Mouse (Mus musculus) heart, embryonic 13.5 days (tissue): ENCODE data around the gene Iqch. TPM values are rescaled to one million over a fixed set of nuclear protein-coding genes. Genes with fewer than 3 reads are reported as not detected.

Experiments used
- ATAC-seq: fragments of 200-750 bp; cut with Nextera tagmentation; 2 replicates; pipeline ENCODE4 v1.8.0; 2017; ENCODE audit warnings: moderate TSS enrichment; ENCODE audit not compliant: insufficient number of reproducible peaks, low FRiP score, low TSS enrichment; ENCODE audit errors: extremely low read depth
- H3K27ac ChIP-seq: fragments of 300-500 bp; sonication (generic); replicated peaks from 2 replicates; pipeline ENCODE4 v1.5.1; 2015; ENCODE audit warnings: moderate library complexity, mild to moderate bottlenecking, inconsistent platforms
- H3K27me3 ChIP-seq: fragments of 300-500 bp; sonication (generic); replicated peaks from 2 replicates; pipeline ENCODE4 v1.6.1; 2015; ENCODE audit warnings: mild to moderate bottlenecking, inconsistent platforms
- H3K36me3 ChIP-seq: fragments of 300-500 bp; sonication (generic); 2 replicates; pipeline ENCODE4 v1.6.1; 2015; ENCODE audit warnings: mild to moderate bottlenecking, inconsistent platforms
- H3K4me1 ChIP-seq: fragments of 300-500 bp; sonication (generic); 2 replicates; pipeline ENCODE4 v1.6.1; 2015; ENCODE audit warnings: inconsistent platforms
- H3K4me2 ChIP-seq: fragments of 300-500 bp; sonication (generic); 2 replicates; pipeline ENCODE4 v1.6.1; 2015; ENCODE audit warnings: inconsistent platforms, mild to moderate bottlenecking, moderate library complexity
- H3K4me3 ChIP-seq: fragments of 300-500 bp; sonication (generic); 2 replicates; pipeline ENCODE4 v1.5.1; 2015; ENCODE audit warnings: moderate library complexity, mild to moderate bottlenecking, inconsistent platforms
- H3K9ac ChIP-seq: fragments of 300-500 bp; sonication (generic); 2 replicates; pipeline ENCODE4 v1.6.1; 2015; ENCODE audit warnings: inconsistent platforms, mild to moderate bottlenecking, moderate library complexity
- H3K9me3 ChIP-seq: fragments of 300-500 bp; sonication (generic); 2 replicates; pipeline ENCODE4 v1.6.1; 2016; ENCODE audit warnings: inconsistent platforms
- WGBS: fragments of 180-500 bp; shearing (Covaris S2); methylation state at CpG from one replicate; pipeline ENCODE4 v1.1.7; 2015; ENCODE audit warnings: mixed read lengths; 5-methylcytosine and 5-hydroxymethylcytosine counted together
- polyA plus RNA-seq: library from polyadenylated mRNA; unstranded; fragments of >200 nt; fragmentation: Nextera tagmentation; extraction: Ambion mirVana; gene quantifications from 2 replicates; pipeline ENCODE4 v1.2.1, GENCODE M21; 2015

Iqch gene
- polyA plus RNA-seq, 1 experiment from 2014 or later: not detected

GRCm38 (mm10) chr9:63523937-63524253 lies 78.4 kb downstream of the Iqch start:
- Histone ChIP-seq H3K27ac (no peak overlapping the region), H3K27me3 (no peaks in the 10 kb centered on the region), H3K9ac (no peak overlapping the region), H3K4me3 (no peak overlapping the region), H3K4me1 (peaks cover 6% of the 10 kb centered on the region; the same call in 1 of the 2 replicates), H3K4me2 (no peak overlapping the region), H3K36me3 (no peaks in the 10 kb centered on the region), H3K9me3 (no peaks in the 10 kb centered on the region)
- 85% methylated on average over 2 of the region's 2 CpGs for WGBS
- no peak for ATAC-seq

- H3K9me3 ChIP-seq: no peaks in the 10 kb centered on the region
- no peaks in the 10 kb centered on the region for H3K36me3 ChIP-seq
- H3K4me1 ChIP-seq: peaks cover 6% of the 10 kb centered on the region; the same call in 1 of the 2 replicates
- H3K4me3 ChIP-seq: no peak overlapping the region
- no peak overlapping the region for H3K9ac ChIP-seq
- H3K27ac ChIP-seq: no peak overlapping the region
- 89% methylated on average over 14 of the region's 14 CpGs for WGBS
- ATAC-seq: no peak
- H3K4me2 ChIP-seq: no peak overlapping the region
- H3K27me3 ChIP-seq: no peaks in the 10 kb centered on the region
These were observed 78.9 kb downstream of the Iqch start for GRCm38 (mm10) chr9:63523251-63523936.

GRCm38 (mm10) chr9:63512851-63513250 lies 89.4 kb downstream of the Iqch start:
- Histone ChIP-seq H3K9ac (no peak overlapping the region), H3K4me1 (no peaks in the 10 kb centered on the region), H3K4me2 (no peak overlapping the region), H3K4me3 (no peak overlapping the region), H3K9me3 (no peaks in the 10 kb centered on the region), H3K27ac (no peak overlapping the region), H3K36me3 (no peaks in the 10 kb centered on the region), H3K27me3 (0 out of 2 replicates have a peak, but pooled peaks cover 3% of the 10 kb centered on the region)
- no peak for ATAC-seq
- WGBS: 69% methylated on average over 5 of the region's 5 CpGs

- no peak overlapping the region for H3K4me3 ChIP-seq
- no peak overlapping the region for H3K9ac ChIP-seq
- H3K4me2 ChIP-seq: no peak overlapping the region
- peaks cover 3% of the 10 kb centered on the region; the same call in 1 of the 2 replicates for H3K27me3 ChIP-seq
- H3K9me3 ChIP-seq: no peaks in the 10 kb centered on the region
- H3K27ac ChIP-seq: no peak overlapping the region
- no peak for ATAC-seq
- H3K4me1 ChIP-seq: no peaks in the 10 kb centered on the region
- no peaks in the 10 kb centered on the region for H3K36me3 ChIP-seq
- 75% methylated on average over 4 of the region's 4 CpGs for WGBS
These were observed 91.3 kb downstream of the Iqch start for GRCm38 (mm10) chr9:63511034-63511433.

GRCm38 (mm10) chr9:63507110-63507509 lies 95.2 kb downstream of the Iqch start:
- Histone ChIP-seq H3K27ac (no peak overlapping the region), H3K4me1 (no peaks in the 10 kb centered on the region), H3K4me2 (no peak overlapping the region), H3K36me3 (no peaks in the 10 kb centered on the region), H3K9ac (no peak overlapping the region), H3K4me3 (no peak overlapping the region), H3K27me3 (peaks cover 3% of the 10 kb centered on the region; the same call in 1 of the 2 replicates), H3K9me3 (no peaks in the 10 kb centered on the region)
- no peak for ATAC-seq
- whole genome bisulfite sequencing: 61% methylated on average over 8 of the region's 8 CpGs

GRCm38 (mm10) chr9:63503890-63504289 lies 98.4 kb downstream of the Iqch start:
- H3K27ac ChIP-seq: no peak overlapping the region
- no peak overlapping the region for H3K9ac ChIP-seq
- no peaks in the 10 kb centered on the region for H3K36me3 ChIP-seq
- no peak overlapping the region for H3K4me2 ChIP-seq
- H3K9me3 ChIP-seq: no peaks in the 10 kb centered on the region
- 65% methylated on average over 2 of the region's 2 CpGs for WGBS
- no peak overlapping the region for H3K4me3 ChIP-seq
- ATAC-seq: no peak
- no peaks in the 10 kb centered on the region for H3K4me1 ChIP-seq
- no peaks in the 10 kb centered on the region; the same call in 1 of the 2 replicates for H3K27me3 ChIP-seq

- Histone ChIP-seq H3K4me3 (no peak overlapping the region), H3K4me1 (no peaks in the 10 kb centered on the region), H3K9ac (no peak overlapping the region), H3K36me3 (no peaks in the 10 kb centered on the region), H3K9me3 (no peaks in the 10 kb centered on the region), H3K27ac (no peak overlapping the region), H3K27me3 (no peaks in the 10 kb centered on the region; the same call in 1 of the 2 replicates), H3K4me2 (no peak overlapping the region)
- WGBS: 87% methylated on average over 1 of the region's 1 CpGs
- ATAC-seq: no peak
These were observed 100.8 kb downstream of the Iqch start for GRCm38 (mm10) chr9:63501516-63501915.

GRCm38 (mm10) chr9:63499912-63500311 lies 102.4 kb downstream of the Iqch start:
- Histone ChIP-seq H3K9me3 (no peaks in the 10 kb centered on the region), H3K36me3 (no peaks in the 10 kb centered on the region), H3K4me1 (no peaks in the 10 kb centered on the region), H3K27ac (no peak overlapping the region), H3K4me3 (no peak overlapping the region), H3K4me2 (no peak overlapping the region), H3K27me3 (no peaks in the 10 kb centered on the region), H3K9ac (no peak overlapping the region)
- WGBS: 76% methylated on average over 8 of the region's 8 CpGs
- ATAC-seq: no peak

- ATAC-seq: no peak
- Histone ChIP-seq H3K27ac (no peak overlapping the region), H3K4me1 (peaks cover 5% of the 10 kb centered on the region), H3K36me3 (no peaks in the 10 kb centered on the region), H3K4me3 (no peak overlapping the region), H3K4me2 (no peak overlapping the region), H3K9me3 (no peaks in the 10 kb centered on the region), H3K27me3 (no peaks in the 10 kb centered on the region), H3K9ac (no peak overlapping the region)
- 70% methylated on average over 2 of the region's 2 CpGs for WGBS
These were observed 106.5 kb downstream of the Iqch start for GRCm38 (mm10) chr9:63495786-63496185.

GRCm38 (mm10) chr9:63493746-63494145 lies 108.5 kb downstream of the Iqch start:
- Histone ChIP-seq H3K4me1 (peaks cover 5% of the 10 kb centered on the region), H3K36me3 (no peaks in the 10 kb centered on the region), H3K27me3 (no peaks in the 10 kb centered on the region), H3K4me2 (no peak overlapping the region), H3K27ac (no peak overlapping the region), H3K9ac (no peak overlapping the region), H3K4me3 (no peak overlapping the region), H3K9me3 (no peaks in the 10 kb centered on the region)
- ATAC-seq: no peak
- WGBS: 88% methylated on average over 4 of the region's 4 CpGs

- Histone ChIP-seq H3K27me3 (no peaks in the 10 kb centered on the region), H3K9ac (no peak overlapping the region), H3K4me3 (no peak overlapping the region), H3K27ac (no peak overlapping the region), H3K4me2 (peak overlapping the region; percentile 24; the same call in 1 of the 2 replicates), H3K36me3 (no peaks in the 10 kb centered on the region), H3K4me1 (peaks cover 5% of the 10 kb centered on the region), H3K9me3 (no peaks in the 10 kb centered on the region)
- ATAC-seq: no peak
- 7% methylated on average over 9 of the region's 9 CpGs for WGBS
These were observed 110.0 kb downstream of the Iqch start for GRCm38 (mm10) chr9:63492291-63492690.
